Mouse (Mus musculus) lung, postnatal 0 days (tissue): Measurements from ENCODE around the gene Bicdl1. TPM values are rescaled to one million over a fixed set of nuclear protein-coding genes. Genes with fewer than 3 reads are reported as not detected.

Source experiments
- ATAC-seq: fragments of 200-750 bp; cut with Nextera tagmentation; 2 replicates; pipeline ENCODE4 v1.8.0; 2017; ENCODE audit warnings: moderate library complexity
- DNase-seq: peaks from one replicate; pipeline ENCODE4 v3.0.0-alpha.2; 2016; ENCODE audit warnings: low spot score
- H3K27ac ChIP-seq: fragments of 300-500 bp; sonication (generic); 2 replicates; pipeline ENCODE4 v1.5.1; 2014; ENCODE audit warnings: antibody characterized with exemption, mild to moderate bottlenecking, low read length, mixed read lengths
- H3K27me3 ChIP-seq: fragments of 300-500 bp; sonication (generic); replicated peaks from 2 replicates; pipeline ENCODE4 v1.6.1; 2014; ENCODE audit warnings: low read length, mixed read lengths; ENCODE audit not compliant: insufficient read depth
- H3K36me3 ChIP-seq: fragments of 300-500 bp; sonication (generic); 2 replicates; pipeline ENCODE4 v1.6.1; 2014; ENCODE audit warnings: low read length, mixed read lengths; ENCODE audit not compliant: insufficient read depth
- H3K4me1 ChIP-seq: fragments of 300-500 bp; sonication (generic); 2 replicates; pipeline ENCODE4 v1.6.1; 2014; ENCODE audit warnings: antibody characterized with exemption, low read depth, low read length, mixed read lengths; ENCODE audit not compliant: insufficient read depth
- H3K4me2 ChIP-seq: fragments of 300-500 bp; sonication (generic); replicated peaks from 2 replicates; pipeline ENCODE4 v1.6.1; 2014; ENCODE audit warnings: low read depth, mild to moderate bottlenecking, low read length, moderate library complexity, mixed read lengths
- H3K4me3 ChIP-seq: fragments of 300-500 bp; sonication (generic); 2 replicates; pipeline ENCODE4 v1.5.1; 2014; ENCODE audit warnings: low read depth, low read length
- H3K9ac ChIP-seq: fragments of 300-500 bp; sonication (generic); replicated peaks from 2 replicates; pipeline ENCODE4 v1.6.1; 2014; ENCODE audit warnings: low read depth, mild to moderate bottlenecking
- H3K9me3 ChIP-seq: fragments of 300-500 bp; sonication (generic); 2 replicates; pipeline ENCODE4 v1.6.1; 2016; ENCODE audit warnings: low read length, mixed read lengths
- CTCF ChIP-seq: IDR thresholded peaks from 2 replicates; pipeline ENCODE4 v1.5.1; 2016; ENCODE audit warnings: antibody characterized with exemption, mild to moderate bottlenecking
- EP300 ChIP-seq: IDR thresholded peaks from 2 replicates; pipeline ENCODE4 v1.6.1; 2016; ENCODE audit warnings: antibody characterized with exemption, mild to moderate bottlenecking, control low read depth
- WGBS: fragments of 180-500 bp; shearing (Covaris S2); extraction: QIAGEN DNeasy Blood & Tissue Kit; methylation state at CpG from one replicate; pipeline ENCODE4 v1.1.7; 2014; 5-methylcytosine and 5-hydroxymethylcytosine counted together
- microRNA-seq: library from miRNA; unstranded; fragments of <30 nt; microRNA quantifications from one replicate; pipeline ENCODE4, GENCODE M21; 2016
- polyA plus RNA-seq: library from polyadenylated mRNA; unstranded; fragments of >200 nt; fragmentation: Nextera tagmentation; extraction: Ambion mirVana; gene quantifications from 2 replicates; pipeline ENCODE4 v1.2.1, GENCODE M21; 2015

Bicdl1 gene
- polyA plus RNA-seq, 1 experiment from 2014 or later: 12.4 TPM

DNA sequence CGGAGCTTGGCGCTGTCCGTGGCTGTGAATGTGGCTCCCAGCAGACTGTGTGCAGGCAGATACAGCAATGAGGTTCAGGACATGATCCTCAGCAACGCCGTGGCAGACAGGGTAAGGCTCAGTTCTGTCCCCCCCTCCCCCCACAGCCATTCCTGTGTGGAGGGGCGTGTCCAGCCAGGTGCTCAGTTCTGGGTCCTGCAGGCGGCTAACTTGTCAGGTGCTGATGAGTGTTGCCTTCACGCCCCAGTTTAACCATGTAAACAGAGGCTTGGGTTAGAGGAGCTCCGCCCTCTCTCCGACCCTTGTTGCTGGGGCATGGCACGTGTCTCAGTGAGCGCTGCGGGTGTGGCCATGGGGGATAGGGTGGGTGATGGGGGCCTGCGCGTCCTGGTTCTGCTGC, 111.7 kb downstream of the Bicdl1 start:
- ATAC-seq: no peak
- WGBS: 87% methylated on average over 14 of the region's 15 CpGs

GRCm38 (mm10) chr5:115614948-115615347, 116.5 kb downstream of the Bicdl1 start:
- WGBS: 68% methylated on average over 7 of the region's 7 CpGs
- Histone ChIP-seq H3K27ac (no peak overlapping the region), H3K9me3 (no peaks in the 10 kb centered on the region), H3K36me3 (peaks cover 63% of the 10 kb centered on the region), H3K4me2 (no peak overlapping the region), H3K4me3 (no peak overlapping the region), H3K4me1 (no peaks in the 10 kb centered on the region), H3K27me3 (no peaks in the 10 kb centered on the region), H3K9ac (no peak overlapping the region)
- ATAC-seq (peak; percentile 46), DNase-seq (peak; percentile 32)
- TF ChIP-seq EP300 (no peak), CTCF (peak; percentile 72)

More for the DNA sequence above, 111.7 kb downstream of the Bicdl1 start:
- TF ChIP-seq CTCF (no peak), EP300 (no peak)
- H3K9ac ChIP-seq: no peak overlapping the region
- H3K27me3 ChIP-seq: no peaks in the 10 kb centered on the region
- H3K4me1 ChIP-seq: no peaks in the 10 kb centered on the region
- DNase-seq: no peak
- H3K36me3 ChIP-seq: peaks cover 41% of the 10 kb centered on the region
- H3K9me3 ChIP-seq: no peaks in the 10 kb centered on the region
- no peak overlapping the region for H3K4me3 ChIP-seq
- no peak overlapping the region for H3K27ac ChIP-seq
- H3K4me2 ChIP-seq: no peak overlapping the region

DNA sequence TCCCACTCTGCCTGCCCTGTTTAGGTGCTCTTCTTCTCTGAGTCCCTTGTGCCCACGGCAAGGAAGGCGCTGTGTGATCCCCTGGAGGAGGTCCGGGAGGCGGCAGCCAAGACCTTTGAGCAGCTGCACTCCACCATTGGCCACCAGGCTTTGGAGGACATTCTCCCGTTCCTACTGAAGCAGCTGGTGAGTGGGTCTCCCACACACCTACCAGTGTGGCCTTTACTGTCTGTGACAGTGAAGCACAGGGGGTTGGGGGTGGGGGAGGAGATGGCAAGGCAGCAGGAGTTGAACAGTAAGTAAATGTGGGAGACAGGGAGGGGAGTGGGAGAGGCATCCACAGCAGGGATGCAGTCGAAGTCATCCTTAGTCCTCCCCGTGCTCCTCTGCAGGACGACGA, 118.1 kb downstream of the Bicdl1 start:
- no peak for TF ChIP-seq EP300
- TF ChIP-seq CTCF: no peak
- no peaks in the 10 kb centered on the region for H3K27me3 ChIP-seq
- no peak overlapping the region for H3K9ac ChIP-seq
- H3K9me3 ChIP-seq: no peaks in the 10 kb centered on the region
- DNase-seq (no peak), ATAC-seq (no peak)
- no peaks in the 10 kb centered on the region for H3K4me1 ChIP-seq
- WGBS: 80% methylated on average over 9 of the region's 9 CpGs
- H3K27ac ChIP-seq: no peak overlapping the region
- H3K4me3 ChIP-seq: no peak overlapping the region
- no peak overlapping the region for H3K4me2 ChIP-seq
- H3K36me3 ChIP-seq: peaks cover 74% of the 10 kb centered on the region

GRCm38 (mm10) chr5:115611566-115611965, 119.9 kb downstream of the Bicdl1 start:
- Histone ChIP-seq H3K4me2 (no peak overlapping the region), H3K27ac (no peak overlapping the region), H3K4me1 (no peaks in the 10 kb centered on the region), H3K36me3 (peaks cover 73% of the 10 kb centered on the region), H3K9me3 (no peaks in the 10 kb centered on the region), H3K4me3 (no peak overlapping the region), H3K9ac (no peak overlapping the region), H3K27me3 (no peaks in the 10 kb centered on the region)
- DNase-seq (no peak), ATAC-seq (no peak)
- TF ChIP-seq CTCF: no peak
- no peak for TF ChIP-seq EP300
- WGBS: 90% methylated on average over 11 of the region's 11 CpGs

GRCm38 (mm10) chr5:115603561-115603960, 127.9 kb downstream of the Bicdl1 start:
- no peak for TF ChIP-seq EP300
- no peak for TF ChIP-seq CTCF
- no peak overlapping the region for H3K4me2 ChIP-seq
- no peak overlapping the region for H3K4me3 ChIP-seq
- peaks cover 57% of the 10 kb centered on the region for H3K36me3 ChIP-seq
- H3K27me3 ChIP-seq: no peaks in the 10 kb centered on the region
- H3K4me1 ChIP-seq: no peaks in the 10 kb centered on the region
- no peak overlapping the region for H3K9ac ChIP-seq
- no peak overlapping the region for H3K27ac ChIP-seq
- WGBS: 88% methylated on average over 6 of the region's 6 CpGs
- H3K9me3 ChIP-seq: no peaks in the 10 kb centered on the region
- no peak for DNase-seq
- no peak for ATAC-seq

Small RNA genes within 50 kb of the gene (microRNA-seq; reads per million reads assigned to microRNA genes)
- gene Mir7030: not detected

Other genes with a start within 250 kb of the Bicdl1 start
- gene Sirt4, start 246.9 kb downstream of the Bicdl1 start, polyA plus RNA-seq: 15.7 and 18.0 TPM in 2 replicates
- gene Pxn, start 224.9 kb downstream of the Bicdl1 start, polyA plus RNA-seq: 56.4 and 59.3 TPM in 2 replicates
- gene Rplp0, start 172.2 kb downstream of the Bicdl1 start, polyA plus RNA-seq: 937 and 987 TPM in 2 replicates
- gene Gcn1l1, start 166.4 kb downstream of the Bicdl1 start, polyA plus RNA-seq: 13.1 and 14.5 TPM in 2 replicates
- 19.5 and 20.1 TPM in 2 replicates for gene Rab35, start 99.7 kb downstream of the Bicdl1 start, polyA plus RNA-seq
- gene Cit, start 113.7 kb upstream of the Bicdl1 start, polyA plus RNA-seq: 4.8 and 7.4 TPM in 2 replicates